Mouse (Mus musculus) kidney, adult 2 months (tissue): Measurements from ENCODE around the gene Cfap57. TPM values are rescaled to one million over a fixed set of nuclear protein-coding genes. Genes with fewer than 3 reads are reported as not detected.

Source experiments
- DNase-seq: peaks from one replicate; pipeline ENCODE4 v3.0.0; 2021
- H3K27ac ChIP-seq: fragments of 200-500 bp; 2 replicates; pipeline ENCODE4 v1.5.1; 2012; ENCODE audit warnings: low read depth, low read length, control low read depth, inconsistent platforms; ENCODE audit not compliant: insufficient read depth
- H3K27me3 ChIP-seq: fragments of 200-500 bp; replicated peaks from 2 replicates; pipeline ENCODE4 v1.6.1; 2012; ENCODE audit warnings: mild to moderate bottlenecking, moderate library complexity, low read length, inconsistent platforms; ENCODE audit not compliant: control insufficient read depth, insufficient read depth
- H3K36me3 ChIP-seq: fragments of 200-500 bp; 2 replicates; pipeline ENCODE4 v1.6.1; 2012; ENCODE audit warnings: mild to moderate bottlenecking, moderate library complexity, low read length, inconsistent platforms; ENCODE audit not compliant: control insufficient read depth, insufficient read depth
- H3K4me1 ChIP-seq: fragments of 200-500 bp; 2 replicates; pipeline ENCODE4 v1.6.1; 2011; ENCODE audit warnings: low read length; ENCODE audit not compliant: control insufficient read depth, insufficient read depth
- H3K4me3 ChIP-seq: fragments of 200-500 bp; 2 replicates; pipeline ENCODE4 v1.5.1; 2011; ENCODE audit warnings: mild to moderate bottlenecking, low read depth, low read length, control low read depth; ENCODE audit not compliant: insufficient read depth
- CTCF ChIP-seq: fragments of 200-500 bp; conservative IDR thresholded peaks from 2 replicates; pipeline ENCODE4 v1.5.1; 2011; ENCODE audit warnings: low read depth, mild to moderate bottlenecking, control low read depth, low read length, moderate library complexity, mixed read lengths; ENCODE audit not compliant: insufficient read depth, insufficient read length
- POLR2A ChIP-seq: fragments of 200-500 bp; IDR thresholded peaks from one replicate; pipeline ENCODE4 v1.6.1; 2011; ENCODE audit warnings: low read depth, low read length, control low read depth
- WGBS: fragments of 180-500 bp; shearing (Covaris S2); methylation state at CpG from one replicate; pipeline ENCODE4 v1.1.7; 2018; 5-methylcytosine and 5-hydroxymethylcytosine counted together
- polyA plus RNA-seq: library from polyadenylated mRNA; depleted of rRNA; stranded (reverse); fragments of >200 nt; gene quantifications from 2 replicates; pipeline ENCODE4 v1.2.3, GENCODE M21; 2012

Gene Cfap57
- polyA plus RNA-seq, 1 experiment, result 0.06 TPM

- H3K4me1 ChIP-seq, result peaks cover 5% of the 10 kb centered on the region
- H3K27me3 ChIP-seq, result no peaks in the 10 kb centered on the region
- peak overlapping the region; percentile 81 for H3K4me3 ChIP-seq
- no peaks in the 10 kb centered on the region; the same call in 1 of the 2 replicates for H3K36me3 ChIP-seq
- no peak for DNase-seq
- H3K27ac ChIP-seq, result peak overlapping the region; percentile 98
- TF ChIP-seq POLR2A (no peak), CTCF (no peak)
- 28% methylated on average over 5 of the region's 5 CpGs for WGBS
Observed at GRCm38 (mm10) chr4:118527335-118527681, 93.3 kb downstream of the Cfap57 start.

GRCm38 (mm10) chr4:118526408-118527334 lies 93.9 kb downstream of the Cfap57 start, which contains the start of gene 2610528J11Rik:
TSS of gene 2610528J11Rik (plus strand) at chr4:118526999.
- H3K27me3 ChIP-seq, result no peaks in the 10 kb centered on the region
- peak within 1 kb of the TSS; percentile 98 for H3K27ac ChIP-seq
- peaks cover 5% of the 10 kb centered on the region for H3K4me1 ChIP-seq
- H3K4me3 ChIP-seq, result peak within 1 kb of the TSS; percentile 81
- peak; percentile 94 for DNase-seq
- no peak for TF ChIP-seq POLR2A
- no peak for TF ChIP-seq CTCF
- 24% methylated on average over 17 of the region's 17 CpGs for WGBS
- no peaks in the 10 kb centered on the region; the same call in 1 of the 2 replicates for H3K36me3 ChIP-seq

- H3K36me3 ChIP-seq, result no peaks in the 10 kb centered on the region; the same call in 1 of the 2 replicates
- TF ChIP-seq POLR2A (no peak), CTCF (no peak)
- WGBS, result 61% methylated on average over 3 of the region's 3 CpGs
- peaks cover 5% of the 10 kb centered on the region for H3K4me1 ChIP-seq
- DNase-seq, result no peak
- H3K27me3 ChIP-seq, result no peaks in the 10 kb centered on the region
- no peak overlapping the region for H3K4me3 ChIP-seq
- H3K27ac ChIP-seq, result peak overlapping the region; percentile 98
Observed at GRCm38 (mm10) chr4:118525779-118526178, 94.8 kb downstream of the Cfap57 start.

GRCm38 (mm10) chr4:118523976-118524375 lies 96.6 kb downstream of the Cfap57 start:
- 78% methylated on average over 7 of the region's 7 CpGs for WGBS

GRCm38 (mm10) chr4:118522248-118522647 lies 98.3 kb downstream of the Cfap57 start:
- Histone ChIP-seq H3K4me3 (no peak overlapping the region), H3K36me3 (no peaks in the 10 kb centered on the region), H3K4me1 (peaks cover 10% of the 10 kb centered on the region), H3K27ac (no peak overlapping the region), H3K27me3 (no peaks in the 10 kb centered on the region)
- WGBS, result 89% methylated on average over 7 of the region's 7 CpGs
- no peak for TF ChIP-seq POLR2A
- no peak for TF ChIP-seq CTCF
- DNase-seq, result no peak

More at GRCm38 (mm10) chr4:118523976-118524375, 96.6 kb downstream of the Cfap57 start:
- TF ChIP-seq CTCF (no peak), POLR2A (no peak)
- no peaks in the 10 kb centered on the region for H3K36me3 ChIP-seq
- H3K27me3 ChIP-seq, result no peaks in the 10 kb centered on the region
- no peak overlapping the region for H3K27ac ChIP-seq
- no peak for DNase-seq
- no peak overlapping the region for H3K4me3 ChIP-seq
- H3K4me1 ChIP-seq, result peaks cover 5% of the 10 kb centered on the region

GRCm38 (mm10) chr4:118518208-118518607 lies 102.4 kb downstream of the Cfap57 start:
- DNase-seq, result no peak
- TF ChIP-seq CTCF, result no peak
- TF ChIP-seq POLR2A, result no peak
- 84% methylated on average over 5 of the region's 5 CpGs for WGBS
- no peaks in the 10 kb centered on the region for H3K27me3 ChIP-seq
- peaks cover 16% of the 10 kb centered on the region for H3K4me1 ChIP-seq
- no peaks in the 10 kb centered on the region for H3K36me3 ChIP-seq
- H3K27ac ChIP-seq, result no peak overlapping the region
- no peak overlapping the region for H3K4me3 ChIP-seq

GRCm38 (mm10) chr4:118517497-118518146 lies 103.0 kb downstream of the Cfap57 start:
- H3K27me3 ChIP-seq, result no peaks in the 10 kb centered on the region
- no peaks in the 10 kb centered on the region for H3K36me3 ChIP-seq
- 47% methylated on average over 16 of the region's 16 CpGs for WGBS
- peaks cover 16% of the 10 kb centered on the region for H3K4me1 ChIP-seq
- peak overlapping the region; percentile 4; the same call in 1 of the 2 replicates for H3K27ac ChIP-seq
- DNase-seq, result no peak
- H3K4me3 ChIP-seq, result no peak overlapping the region
- no peak for TF ChIP-seq POLR2A
- no peak for TF ChIP-seq CTCF
